Mouse (Mus musculus) urinary bladder, postnatal 10 days (tissue): Measurements from ENCODE around the gene Mxd4.

Experiments
- DNase-seq: peaks from one replicate; pipeline ENCODE4 v3.0.0; 2022; ENCODE audit warnings: low spot score

Gene Mxd4

DNA sequence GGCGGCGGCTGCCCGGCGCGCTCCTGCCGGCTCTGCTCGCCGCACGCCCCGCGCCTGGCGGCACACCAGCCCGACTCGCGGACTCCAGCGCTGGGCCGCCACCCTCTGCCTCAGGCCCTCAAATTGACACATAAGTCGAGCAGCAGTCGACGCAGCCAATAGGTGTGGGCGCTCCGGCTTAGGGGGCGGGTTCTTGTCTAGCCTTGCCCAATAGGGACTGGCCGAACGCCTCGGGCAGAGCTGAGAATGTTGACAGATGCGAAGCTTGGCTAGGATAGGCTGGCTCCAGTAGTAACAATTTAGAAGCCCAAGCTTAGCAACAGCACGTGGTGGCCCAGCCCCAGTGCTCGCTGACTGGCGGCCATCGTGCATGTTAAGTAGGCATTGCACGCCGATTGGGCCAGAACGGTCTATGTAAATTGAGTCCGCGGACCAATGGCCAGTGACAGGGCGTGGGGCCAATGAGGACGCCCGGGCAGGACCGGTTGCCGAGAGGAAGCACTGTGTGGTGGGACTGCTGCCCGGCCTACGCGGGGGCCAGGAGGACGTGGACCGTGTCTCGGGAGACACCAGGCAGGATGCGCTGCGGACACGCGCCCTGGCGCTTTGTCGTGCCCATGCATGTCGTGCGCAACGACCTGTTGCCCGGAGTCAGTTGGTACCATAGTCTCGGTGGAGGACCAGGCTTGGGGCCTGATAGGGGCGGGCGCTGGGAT lies at the start of gene Mxd4:
Gene Mxd4, minus strand, starts transcription at position 120 of the 716 bp plus-strand sequence.
- DNase-seq, result peak; percentile 98

- no peak for DNase-seq
Observed at GRCm38 (mm10) chr5:34235898-34236420, 48.4 kb upstream of the Mxd4 start.

GRCm38 (mm10) chr5:34235056-34235455 lies 47.5 kb upstream of the Mxd4 start:
- DNase-seq, result no peak

DNA sequence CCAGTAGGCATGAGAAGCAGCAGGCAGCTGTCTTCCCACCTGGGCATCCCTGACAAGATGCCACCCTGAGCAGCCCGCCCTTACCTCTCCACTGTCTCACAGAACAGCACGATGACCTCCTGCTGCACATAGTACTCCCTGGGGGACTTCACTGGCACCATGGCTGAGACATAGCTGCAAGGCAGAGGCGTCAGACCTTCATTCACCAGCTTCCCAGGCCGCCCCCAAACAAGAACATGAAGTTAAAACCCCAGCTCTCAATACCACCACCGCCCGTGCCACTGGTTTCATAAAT lies 45.6 kb upstream of the Mxd4 start:
- no peak for DNase-seq

DNA sequence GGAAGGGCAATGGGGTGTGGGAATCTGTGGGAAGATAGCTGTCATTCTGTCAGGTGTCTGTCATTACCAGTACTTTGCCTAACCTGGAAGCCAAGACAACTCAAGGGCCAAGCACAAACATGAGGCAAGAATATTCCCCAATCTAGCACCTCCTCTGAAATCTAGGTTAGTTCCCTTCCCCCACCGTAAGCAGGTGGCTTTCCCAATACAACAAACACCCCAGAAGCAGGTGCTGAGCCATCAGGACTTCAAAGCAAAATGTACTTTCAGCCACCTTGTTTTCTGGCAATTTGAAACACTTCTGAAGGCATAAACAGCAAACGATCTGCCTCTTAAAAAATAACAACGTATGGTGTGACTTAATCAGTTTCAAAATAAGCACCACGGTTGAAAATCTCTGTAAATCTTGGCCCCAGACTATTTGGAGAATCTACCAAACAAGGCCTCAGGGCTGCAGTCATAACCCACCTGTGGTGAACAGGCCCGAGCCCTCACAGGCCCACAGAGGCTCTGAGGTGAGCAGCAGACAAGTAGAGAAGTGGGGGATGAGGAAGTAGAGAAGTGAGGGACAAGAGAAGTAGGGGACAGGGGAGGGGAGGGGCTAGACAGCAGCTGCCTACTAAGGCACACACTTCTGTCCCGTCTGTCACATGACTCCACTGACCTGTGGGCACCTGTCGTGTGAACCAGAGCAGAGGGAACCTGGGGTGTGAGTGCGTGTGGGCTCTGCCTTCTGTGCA lies 45.1 kb upstream of the Mxd4 start:
- DNase-seq, result no peak

GRCm38 (mm10) chr5:34231901-34232300 lies 44.4 kb upstream of the Mxd4 start:
- no peak for DNase-seq

DNA sequence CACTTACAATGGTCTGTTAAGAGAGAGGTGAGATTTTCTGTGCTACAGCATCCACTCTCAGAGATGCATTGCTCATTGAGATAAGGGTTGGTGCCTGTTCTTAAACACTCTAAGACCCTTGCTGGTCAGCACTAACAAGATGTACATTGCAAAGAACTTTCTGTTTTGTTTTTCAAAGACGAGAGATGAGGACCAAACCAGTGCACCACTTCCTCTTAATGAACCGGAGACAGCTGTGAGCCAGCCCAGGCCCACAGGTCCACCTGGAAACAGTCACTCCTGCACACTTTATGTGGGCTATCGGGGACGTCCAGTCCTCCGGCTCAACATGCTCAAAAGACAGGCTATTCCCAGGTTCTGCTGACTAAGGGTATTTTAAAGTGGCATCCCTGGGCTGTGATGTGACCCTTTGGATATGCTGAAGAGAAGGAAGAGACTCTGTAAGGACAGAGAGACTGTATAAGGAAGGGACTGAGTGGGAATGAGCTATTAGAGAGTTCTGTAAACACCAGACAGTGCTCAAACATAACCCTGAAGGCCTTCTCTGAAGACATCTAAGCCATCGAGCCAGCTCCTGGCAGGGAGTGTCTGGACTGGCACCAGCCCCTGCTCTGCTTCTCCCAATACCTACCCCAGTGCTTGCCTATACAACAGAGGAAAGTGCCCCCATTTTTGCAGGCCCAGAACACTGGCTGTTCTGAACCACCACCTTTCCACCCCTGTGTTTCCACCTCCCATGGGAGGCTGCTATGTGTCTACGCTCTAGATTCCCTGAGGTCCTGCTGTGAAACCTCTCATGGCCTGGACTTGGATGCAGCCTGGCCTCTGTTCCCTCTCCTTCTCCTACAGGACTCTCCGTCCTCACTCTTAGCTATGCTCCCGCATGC lies 43.3 kb upstream of the Mxd4 start:
- no peak for DNase-seq

GRCm38 (mm10) chr5:34229503-34229902 lies 42.0 kb upstream of the Mxd4 start:
- DNase-seq, result no peak

- DNase-seq, result no peak
Observed at GRCm38 (mm10) chr5:34225516-34225915, 38.0 kb upstream of the Mxd4 start.

DNA sequence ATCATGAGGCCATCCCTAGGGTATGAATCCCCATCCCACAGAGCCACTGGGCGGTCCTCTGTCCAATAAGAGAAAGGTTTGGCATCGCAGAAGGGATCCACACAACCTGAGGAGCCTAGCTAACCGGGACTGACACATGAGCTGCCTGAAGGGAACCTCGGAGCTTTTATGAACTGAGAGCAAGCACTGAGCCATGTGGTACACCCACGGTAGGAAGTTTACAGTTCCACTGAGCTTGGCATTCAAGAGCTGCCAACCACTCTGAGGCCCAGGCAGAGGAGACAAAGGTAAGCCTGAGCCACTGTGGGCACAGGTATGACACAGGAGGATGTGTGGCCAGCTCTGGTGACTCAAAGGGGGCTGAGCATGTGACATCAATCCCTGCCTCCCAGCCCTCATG lies 37.0 kb upstream of the Mxd4 start:
- DNase-seq, result no peak

GRCm38 (mm10) chr5:34220001-34220400 lies 32.5 kb upstream of the Mxd4 start:
- no peak for DNase-seq

DNA sequence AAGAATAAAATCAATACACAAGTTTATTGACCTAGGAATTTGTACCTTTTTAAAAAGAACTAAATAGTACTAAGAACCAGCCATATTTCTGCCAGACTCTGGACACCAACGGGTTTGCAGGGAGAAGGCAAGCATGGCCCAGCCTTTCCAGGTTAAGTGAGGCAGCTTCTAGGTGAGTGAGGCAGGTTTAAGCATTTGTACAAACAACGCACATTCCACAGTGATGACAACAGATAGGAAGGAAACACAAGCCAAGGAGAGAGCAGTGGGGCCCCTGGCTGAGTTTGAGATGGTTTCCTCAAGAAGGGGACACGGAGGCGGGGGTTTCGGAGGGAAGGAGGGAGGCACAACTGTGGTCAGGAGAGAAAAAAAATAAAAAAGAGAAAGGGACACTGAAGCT lies 31.2 kb upstream of the Mxd4 start:
- DNase-seq, result no peak

GRCm38 (mm10) chr5:34217756-34218155 lies 30.2 kb upstream of the Mxd4 start:
- DNase-seq, result no peak

DNA sequence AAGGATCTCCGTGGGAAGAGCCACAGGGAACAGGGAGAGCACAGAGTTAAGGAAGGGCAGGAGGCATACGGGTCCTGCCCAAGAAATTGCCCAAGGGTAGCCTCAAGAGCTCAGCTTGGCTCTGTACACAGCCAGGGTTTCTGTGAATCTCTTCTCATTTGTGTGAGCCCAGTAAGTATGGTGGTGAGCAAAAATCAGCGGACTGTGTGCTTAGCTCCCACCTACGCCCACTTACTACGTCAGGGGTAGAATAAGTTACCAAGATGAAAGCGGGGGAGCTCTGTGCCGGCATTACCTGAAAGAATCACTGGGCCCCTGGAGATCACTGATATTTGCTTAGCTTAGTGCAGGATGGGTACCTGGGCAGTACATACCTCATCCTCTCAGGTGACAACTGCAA lies 28.5 kb upstream of the Mxd4 start:
- DNase-seq, result no peak

- DNase-seq, result no peak
Observed at GRCm38 (mm10) chr5:34213659-34214058, 26.1 kb upstream of the Mxd4 start.

- no peak for DNase-seq
Observed at GRCm38 (mm10) chr5:34210279-34210678, 22.8 kb upstream of the Mxd4 start.

DNA sequence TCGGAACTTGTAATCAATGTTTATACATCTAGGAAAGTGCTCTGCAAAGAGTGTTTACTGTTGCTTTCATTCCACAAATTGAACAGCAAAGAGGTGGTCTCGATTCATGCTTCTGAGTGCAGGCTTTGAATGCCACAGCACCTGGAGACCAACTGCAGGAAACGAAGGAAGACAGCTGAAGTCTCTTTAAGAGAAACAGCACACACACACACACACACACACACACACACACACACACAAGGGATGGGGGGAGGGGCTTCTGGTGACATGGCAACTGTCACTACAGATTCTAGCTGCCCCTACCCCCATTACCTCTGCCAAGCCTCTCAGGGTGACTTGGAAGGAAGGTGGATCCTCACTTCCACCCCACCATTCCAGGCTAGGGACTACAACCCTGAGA lies 20.0 kb upstream of the Mxd4 start:
- no peak for DNase-seq

GRCm38 (mm10) chr5:34205788-34206187 lies 18.3 kb upstream of the Mxd4 start:
- DNase-seq, result no peak

- no peak for DNase-seq
Observed at GRCm38 (mm10) chr5:34204911-34205310, 17.4 kb upstream of the Mxd4 start.

- no peak for DNase-seq
Observed at GRCm38 (mm10) chr5:34202006-34202405, 14.5 kb upstream of the Mxd4 start.

- DNase-seq, result no peak
Observed at GRCm38 (mm10) chr5:34201396-34201795, 13.9 kb upstream of the Mxd4 start.

DNA sequence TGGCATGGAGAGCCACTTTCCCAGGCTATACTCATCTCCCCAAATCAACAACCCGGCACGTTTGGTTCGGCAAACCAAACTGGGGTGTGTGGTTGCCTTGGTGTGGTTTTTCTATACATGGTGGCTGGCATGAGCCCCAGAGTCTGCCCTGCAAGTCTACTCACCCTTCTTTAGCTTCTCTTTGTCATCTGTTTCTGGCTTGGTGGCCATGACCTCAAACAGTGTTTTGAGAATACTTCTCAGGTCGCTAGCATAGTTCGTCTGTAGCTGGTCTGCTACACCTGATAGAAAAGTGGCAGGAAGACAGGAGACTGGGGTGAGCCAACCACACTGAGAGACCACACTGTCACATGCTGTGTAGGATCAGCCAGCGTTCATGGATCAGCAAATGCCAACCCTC lies 11.1 kb upstream of the Mxd4 start:
- DNase-seq, result no peak

DNA sequence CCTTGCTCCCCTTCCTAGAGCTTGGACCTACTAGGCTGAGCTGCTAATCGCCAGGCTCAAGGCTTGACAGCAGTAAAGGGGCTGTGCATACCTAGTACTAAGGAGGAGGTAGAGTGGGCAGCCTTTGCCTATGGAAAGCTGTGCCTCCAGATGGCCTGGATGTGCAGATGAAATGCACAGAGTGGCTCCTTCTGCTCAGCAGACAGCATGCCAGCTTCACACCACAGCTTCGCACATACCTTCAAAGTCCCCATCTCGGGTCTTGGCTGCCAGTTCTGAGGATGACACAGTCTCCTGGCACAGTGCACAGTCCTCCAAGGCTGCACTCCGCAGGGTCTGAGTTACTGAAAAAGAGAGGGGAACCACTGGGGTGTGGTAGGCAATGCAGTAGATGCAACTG lies 9.7 kb upstream of the Mxd4 start:
- no peak for DNase-seq
